Mouse (Mus musculus) olfactory bulb, adult 2 months (tissue): ENCODE measurements around the gene Exosc10.

ENCODE experiments used
- CTCF ChIP-seq: fragments of 200-500 bp; IDR thresholded peaks from 2 replicates; pipeline ENCODE4 v1.5.1; 2012; ENCODE audit warnings: low read depth, mild to moderate bottlenecking, low read length, moderate library complexity; ENCODE audit not compliant: insufficient read depth
- POLR2A ChIP-seq: fragments of 200-500 bp; IDR thresholded peaks from 2 replicates; pipeline ENCODE4 v1.6.1; 2012; ENCODE audit warnings: mild to moderate bottlenecking, low read depth, low read length, moderate library complexity; ENCODE audit not compliant: insufficient read depth

- TF ChIP-seq POLR2A: no peak
- TF ChIP-seq CTCF: no peak
Observed at GRCm38 (mm10) chr4:148613738-148614137, 55.5 kb downstream of the Exosc10 start.
